Mouse (Mus musculus): ENCODE results near the gene Samsn1. TPM values are rescaled to one million over a fixed set of nuclear protein-coding genes. Genes with fewer than 3 reads are reported as not detected.

Gene Samsn1
- total and polyA plus RNA-seq, 2 experiments from 2014 or later, result 1.1 to 1.6 TPM

- no peak overlapping the region for H3K4me3 ChIP-seq (ENCODE audit: low read length)
- no peaks in the 10 kb centered on the region for H3K36me3 ChIP-seq (ENCODE audit: insufficient read depth, low read length)
- no peak for ATAC-seq
- H3K27ac ChIP-seq, result no peak overlapping the region
- no peaks in the 10 kb centered on the region for H3K9me3 ChIP-seq (ENCODE audit: low read length)
- no peaks in the 10 kb centered on the region for H3K27me3 ChIP-seq (ENCODE audit: insufficient read depth, low read length)
- no peak overlapping the region for H3K4me2 ChIP-seq (ENCODE audit: low read depth, low read length)
- H3K4me1 ChIP-seq (ENCODE audit: insufficient read depth, low read length), result no peaks in the 10 kb centered on the region
- no peak for TF ChIP-seq CTCF (IDR thresholded peaks at IDR 0.05; ENCODE audit: low read depth)
- no peak overlapping the region for H3K9ac ChIP-seq (replicated peaks; ENCODE audit: low read length)
- WGBS, result 74% methylated on average over 6 of the region's 6 CpGs
- no peak for DNase-seq (ENCODE audit: low spot score)
Measured at GRCm38 (mm10) chr16:75823226-75823625, 198.9 kb downstream of the Samsn1 start.

- Histone ChIP-seq H3K27ac (no peak overlapping the region), H3K4me1 (ENCODE audit: insufficient read depth, low read length) (no peaks in the 10 kb centered on the region), H3K4me3 (ENCODE audit: low read length) (no peak overlapping the region), H3K36me3 (ENCODE audit: insufficient read depth, low read length) (no peaks in the 10 kb centered on the region), H3K4me2 (ENCODE audit: low read depth, low read length) (no peak overlapping the region), H3K27me3 (ENCODE audit: insufficient read depth, low read length) (no peaks in the 10 kb centered on the region), H3K9ac (replicated peaks; ENCODE audit: low read length) (no peak overlapping the region), H3K9me3 (ENCODE audit: low read length) (no peaks in the 10 kb centered on the region)
- WGBS, result 43% methylated on average over 3 of the region's 3 CpGs
- DNase-seq (ENCODE audit: low spot score) (no peak), ATAC-seq (no peak)
- TF ChIP-seq CTCF (IDR thresholded peaks at IDR 0.05; ENCODE audit: low read depth), result no peak
Measured at GRCm38 (mm10) chr16:75820963-75821362, 201.1 kb downstream of the Samsn1 start.
